Mouse (Mus musculus) megakaryocyte, embryonic 14.5 days (primary cell): ENCODE measurements around the gene Tmem81. TPM values are rescaled to one million over a fixed set of nuclear protein-coding genes. Genes with fewer than 3 reads are reported as not detected.
"Not testable (repeated sequence)": the region's sequence is repeated elsewhere in the genome, so short reads cannot be mapped to it uniquely, and the experiment has no call there.

Experiments
- H3K27me3 ChIP-seq: replicated peaks from 2 replicates; pipeline ENCODE3; 2012; ENCODE audit warnings: inconsistent platforms
- H3K36me3 ChIP-seq: replicated peaks from 2 replicates; pipeline ENCODE3; 2012; ENCODE audit warnings: low read length, inconsistent platforms, mixed read lengths
- H3K4me1 ChIP-seq: 2 replicates; pipeline ENCODE4 v1.6.1; 2012; ENCODE audit warnings: inconsistent platforms
- H3K4me3 ChIP-seq: replicated peaks from 2 replicates; pipeline ENCODE3; 2012; ENCODE audit warnings: moderate library complexity, mild to moderate bottlenecking, inconsistent platforms
- H3K9me3 ChIP-seq: 2 replicates; pipeline ENCODE4 v1.6.1; 2012; ENCODE audit warnings: inconsistent platforms
- FLI1 ChIP-seq: IDR thresholded peaks from 2 replicates; pipeline ENCODE4 v1.6.1; 2012; ENCODE audit warnings: low read length, inconsistent platforms, mixed read lengths
- GATA1 ChIP-seq: IDR thresholded peaks from 3 replicates; pipeline ENCODE4 v1.6.1; 2012; ENCODE audit warnings: mixed read lengths, low read length, inconsistent platforms, borderline replicate concordance
- polyA plus RNA-seq: library from polyadenylated mRNA; stranded (reverse); fragments of >175 nt; gene quantifications from 2 replicates; pipeline ENCODE4 v1.2.3, GENCODE M21; 2012; ENCODE audit warnings: low replicate concordance; ENCODE audit not compliant: insufficient read depth

The Tmem81 gene
- 0.45 TPM in 1 of 2 replicates, not detected in the other for polyA plus RNA-seq

GRCm38 (mm10) chr1:132506058-132506457 lies at the start of gene Tmem81:
Gene Tmem81, plus strand, starts transcription at chr1:132506230.
- H3K4me1 ChIP-seq, result no peaks in the 10 kb centered on the region
- H3K27me3 ChIP-seq, result no peaks in the 10 kb centered on the region
- TF ChIP-seq FLI1 (no peak), GATA1 (no peak)
- H3K36me3 ChIP-seq, result peaks cover 84% of the 10 kb centered on the region
- no peak within 1 kb of the TSS for H3K4me3 ChIP-seq
- H3K9me3 ChIP-seq, result no peaks in the 10 kb centered on the region

DNA sequence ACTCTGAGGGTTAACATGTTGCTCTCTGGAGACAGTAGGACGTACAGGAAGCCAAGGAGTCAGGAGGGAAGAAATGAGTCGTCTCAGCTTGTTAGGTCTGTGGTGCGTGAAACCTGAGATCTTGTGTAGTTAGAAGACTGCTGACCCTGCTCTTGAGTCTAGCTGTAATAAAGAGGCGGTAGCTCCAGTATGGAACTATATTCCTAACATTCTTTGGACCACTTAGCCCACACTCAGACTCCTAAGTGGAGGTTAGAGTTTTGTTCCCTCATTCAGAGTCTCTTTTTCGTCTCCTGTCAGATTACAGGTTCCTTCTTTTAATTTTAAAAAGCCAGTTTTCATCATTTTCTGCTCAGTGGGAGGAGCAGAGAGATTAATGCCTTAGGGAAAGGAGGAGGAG lies 41.4 kb upstream of the Tmem81 start:
- no peaks in the 10 kb centered on the region for H3K27me3 ChIP-seq
- TF ChIP-seq GATA1 (no peak), FLI1 (no peak)
- no peak overlapping the region for H3K4me3 ChIP-seq
- H3K9me3 ChIP-seq, result no peaks in the 10 kb centered on the region
- peaks cover 55% of the 10 kb centered on the region for H3K36me3 ChIP-seq
- H3K4me1 ChIP-seq, result peaks cover 34% of the 10 kb centered on the region

DNA sequence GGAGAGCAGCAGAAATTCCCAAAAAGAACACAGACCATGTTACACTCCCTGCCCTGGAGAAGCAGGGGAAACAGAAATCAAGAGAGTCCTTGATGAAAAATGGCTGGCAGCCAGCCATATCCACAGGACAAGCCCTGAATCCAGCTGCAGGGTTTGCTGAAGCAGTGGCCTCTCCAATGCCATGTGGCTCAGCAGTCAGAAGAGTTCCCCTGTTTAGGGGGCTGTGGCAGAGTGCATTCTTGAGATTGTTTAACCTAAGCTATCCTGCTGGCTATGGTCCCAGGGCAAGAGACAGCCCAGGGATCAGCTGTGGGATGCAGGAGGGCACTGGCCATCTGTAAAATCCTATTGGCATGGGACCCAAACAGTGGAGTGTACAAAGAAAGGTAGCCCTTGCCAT lies 37.1 kb upstream of the Tmem81 start:
- Histone ChIP-seq H3K4me3 (no peak overlapping the region), H3K36me3 (peaks cover 27% of the 10 kb centered on the region)
- TF ChIP-seq GATA1 (no peak), FLI1 (no peak)

DNA sequence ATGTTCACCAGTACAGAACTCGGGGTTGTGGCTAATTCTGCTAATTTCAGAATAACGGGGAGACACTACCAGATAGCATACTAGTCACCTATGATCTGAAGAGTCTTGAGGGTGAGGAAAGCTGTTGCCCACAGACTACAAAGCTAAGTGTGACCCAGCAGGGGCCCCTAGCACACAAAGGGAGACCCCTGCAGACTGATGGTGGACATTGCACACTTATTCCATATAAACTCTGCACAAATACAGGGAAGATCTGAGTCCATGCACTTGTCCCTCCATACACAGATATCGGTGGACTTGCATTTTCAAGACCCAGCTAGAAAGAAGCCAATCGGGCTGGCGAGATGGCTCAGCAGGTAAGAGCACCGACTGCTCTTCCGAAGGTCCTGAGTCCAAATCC lies 36.5 kb upstream of the Tmem81 start:
- Histone ChIP-seq H3K4me1 (peaks cover 34% of the 10 kb centered on the region), H3K27me3 (no peaks in the 10 kb centered on the region), H3K36me3 (peaks cover 21% of the 10 kb centered on the region), H3K9me3 (no peaks in the 10 kb centered on the region), H3K4me3 (no peak overlapping the region)
- no peak for TF ChIP-seq GATA1
- TF ChIP-seq FLI1, result no peak

More for the DNA sequence above, 37.1 kb upstream of the Tmem81 start:
- no peaks in the 10 kb centered on the region for H3K9me3 ChIP-seq
- H3K27me3 ChIP-seq, result no peaks in the 10 kb centered on the region
- peaks cover 34% of the 10 kb centered on the region for H3K4me1 ChIP-seq

DNA sequence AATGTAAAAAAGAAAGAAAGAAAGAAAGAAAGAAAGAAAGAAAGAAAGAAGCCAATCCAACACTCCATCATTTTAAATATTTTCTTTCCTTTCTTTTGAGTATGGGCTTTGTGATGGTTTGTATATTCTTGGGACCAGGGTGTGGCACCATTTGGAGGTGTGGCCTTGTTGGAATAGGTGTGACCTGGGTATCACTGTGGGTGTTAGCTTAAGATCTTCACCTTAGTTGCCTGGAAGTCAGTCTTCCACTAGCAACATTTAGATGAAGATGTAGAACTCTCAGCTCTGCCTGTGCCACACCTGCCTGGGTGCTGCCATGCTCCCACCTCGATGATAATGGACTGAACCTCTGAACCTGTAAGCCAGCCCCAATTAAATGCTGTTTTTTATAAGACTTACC lies 36.0 kb upstream of the Tmem81 start:
- not testable (repeated sequence) for H3K9me3 ChIP-seq, H3K27me3 ChIP-seq, H3K4me3 ChIP-seq
- H3K4me1 ChIP-seq, result peaks cover 31% of the 10 kb centered on the region
- peaks cover 15% of the 10 kb centered on the region for H3K36me3 ChIP-seq

DNA sequence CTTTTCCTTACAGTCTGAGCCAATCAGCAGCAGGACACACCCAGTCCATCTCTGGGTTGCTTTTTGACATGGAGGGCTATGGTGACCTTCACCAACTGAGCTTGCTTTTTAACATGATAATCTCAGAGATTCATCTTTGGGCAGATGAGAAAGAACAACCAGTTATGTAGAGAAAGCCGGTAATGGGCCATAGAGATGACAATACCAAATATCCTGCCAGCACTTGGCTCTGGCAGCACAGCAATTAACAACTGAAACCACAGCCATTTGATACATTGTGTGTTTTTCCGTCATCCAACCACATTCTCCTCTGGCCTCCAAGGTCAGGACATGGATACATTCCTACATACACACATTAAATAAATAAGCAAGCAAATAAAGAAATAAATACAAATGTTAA lies 35.0 kb upstream of the Tmem81 start:
- Histone ChIP-seq H3K27me3 (no peaks in the 10 kb centered on the region), H3K4me1 (peaks cover 29% of the 10 kb centered on the region), H3K9me3 (no peaks in the 10 kb centered on the region), H3K4me3 (no peak overlapping the region), H3K36me3 (peaks cover 9% of the 10 kb centered on the region)
- TF ChIP-seq GATA1 (no peak), FLI1 (no peak)

DNA sequence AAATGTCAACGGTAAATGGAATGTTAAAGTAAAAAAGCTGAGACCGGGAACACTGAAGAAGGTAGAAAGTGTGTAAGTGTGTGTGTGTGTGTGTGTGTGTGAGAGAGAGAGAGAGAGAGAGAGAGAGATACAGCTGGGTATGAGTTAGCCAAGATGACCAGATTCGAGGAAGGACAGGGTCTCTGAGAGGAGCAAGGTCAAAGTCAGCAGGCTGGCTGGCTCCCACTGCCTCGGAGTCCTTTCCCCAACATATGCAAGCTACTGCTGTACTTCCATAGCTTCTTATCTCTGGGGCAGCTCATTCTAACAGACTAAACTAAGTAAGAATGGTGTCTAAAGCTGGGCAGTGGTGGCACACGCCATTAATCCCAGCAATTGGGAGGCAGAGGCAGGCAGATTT lies 34.5 kb upstream of the Tmem81 start:
- TF ChIP-seq FLI1 (no peak), GATA1 (no peak)
- Histone ChIP-seq H3K4me3 (no peak overlapping the region), H3K36me3 (peaks cover 6% of the 10 kb centered on the region), H3K27me3 (no peaks in the 10 kb centered on the region), H3K9me3 (no peaks in the 10 kb centered on the region), H3K4me1 (peaks cover 33% of the 10 kb centered on the region)

DNA sequence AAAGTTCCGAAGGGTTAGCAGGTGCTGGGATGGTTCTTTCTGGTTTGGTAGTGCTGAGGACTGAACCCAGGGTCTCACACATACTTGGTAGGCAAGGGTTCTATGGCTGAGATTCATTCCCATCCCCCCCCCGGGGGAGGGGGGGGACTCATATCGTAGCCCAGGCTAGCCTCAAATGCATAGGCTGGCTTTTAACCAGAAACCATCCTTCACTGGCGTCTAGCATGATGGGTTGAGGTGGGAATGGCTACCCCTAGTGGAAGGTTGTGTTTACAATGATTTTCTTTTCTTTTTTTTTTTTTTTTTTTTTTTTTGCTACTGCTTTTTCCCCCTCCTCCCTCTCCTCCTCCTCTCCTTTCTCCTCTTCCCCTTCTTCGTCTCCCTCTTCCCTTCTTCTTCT lies 33.5 kb upstream of the Tmem81 start:
- Histone ChIP-seq H3K9me3 (no peaks in the 10 kb centered on the region), H3K36me3 (no peaks in the 10 kb centered on the region), H3K4me3 (no peak overlapping the region), H3K4me1 (peaks cover 26% of the 10 kb centered on the region), H3K27me3 (no peaks in the 10 kb centered on the region)
- TF ChIP-seq FLI1, result no peak
- no peak for TF ChIP-seq GATA1

DNA sequence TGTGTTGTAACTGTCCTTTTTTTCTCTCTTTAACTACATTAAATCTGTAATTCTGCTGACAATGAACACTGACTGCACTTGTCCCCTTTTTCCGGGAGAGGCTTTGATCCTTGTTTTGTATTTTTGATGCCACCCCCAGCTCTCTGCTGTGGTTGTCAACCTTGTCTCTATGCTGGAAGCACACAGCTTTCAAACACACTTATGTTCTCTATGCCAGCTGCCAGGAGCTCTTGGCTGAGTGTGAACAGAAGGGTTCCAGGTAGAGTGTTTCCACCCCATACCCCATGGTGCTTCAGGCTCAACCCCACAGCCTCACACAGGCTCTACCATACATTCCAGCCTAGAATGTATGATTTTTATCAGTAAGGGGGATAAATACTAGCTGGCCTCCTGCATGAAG lies 31.5 kb upstream of the Tmem81 start:
- TF ChIP-seq GATA1, result no peak
- no peak for TF ChIP-seq FLI1
- Histone ChIP-seq H3K9me3 (no peaks in the 10 kb centered on the region), H3K4me1 (peaks cover 31% of the 10 kb centered on the region), H3K36me3 (no peaks in the 10 kb centered on the region), H3K4me3 (no peak overlapping the region), H3K27me3 (no peaks in the 10 kb centered on the region)

- peak overlapping the region; percentile 99 for H3K4me3 ChIP-seq
- TF ChIP-seq FLI1 (no peak), GATA1 (no peak)
- peaks cover 46% of the 10 kb centered on the region for H3K4me1 ChIP-seq
- H3K9me3 ChIP-seq, result no peaks in the 10 kb centered on the region
- H3K36me3 ChIP-seq, result peaks cover 2% of the 10 kb centered on the region
- no peaks in the 10 kb centered on the region for H3K27me3 ChIP-seq
These were observed 29.5 kb upstream of the Tmem81 start for GRCm38 (mm10) chr1:132476575-132476927.

- peaks cover 47% of the 10 kb centered on the region for H3K4me1 ChIP-seq
- H3K4me3 ChIP-seq, result peak within 1 kb of the TSS; percentile 99
- peaks cover 2% of the 10 kb centered on the region for H3K36me3 ChIP-seq
- TF ChIP-seq GATA1 (no peak), FLI1 (no peak)
- no peaks in the 10 kb centered on the region for H3K9me3 ChIP-seq
- H3K27me3 ChIP-seq, result no peaks in the 10 kb centered on the region
These were observed 28.9 kb upstream of the Tmem81 start, which contains the start of gene Rbbp5 for GRCm38 (mm10) chr1:132476928-132477691. Gene Rbbp5, plus strand, starts transcription at chr1:132477365.
